Mouse (Mus musculus) T-cell, adult 66 days (primary cell): ENCODE data around the gene Capsl. TPM values are rescaled to one million over a fixed set of nuclear protein-coding genes. Genes with fewer than 3 reads are reported as not detected.

Source experiments
- total RNA-seq, 2 experiments: library from RNA; stranded (reverse); gene quantifications; 3 replicates in 1 of 2; 4 replicates in 1 of 2; pipeline ENCODE4 v1.2.4; 2023

Capsl gene
- not detected for total RNA-seq

GRCm38 (mm10) chr15:9435534-9436180 lies at the start of gene Capsl:
Gene Capsl (plus strand): TSS chr15:9436028.

Other genes starting within 250 kb of the Capsl start
- not detected for gene Ugt3a1, start 159.1 kb upstream of the Capsl start, total RNA-seq
- not detected for gene Ugt3a2, start 100.5 kb upstream of the Capsl start, total RNA-seq
- 100 to 1,000 TPM; 278 to 358 TPM for gene Il7r, start 94.1 kb downstream of the Capsl start, total RNA-seq